Comparison of ENCODE assay signal across 14 mouse cellular contexts in genomic region chr3:148381057-148381456, GRCm38 (mm10).
"Had no signal": no experiment of that assay in that cellular context is flagged by ENCODE, and none has a peak within 500 bp of the region (broad histone marks: within the 10 kb centered on the region; RNA-seq: fewer than 3 reads in every experiment).

No protein-coding gene starts in this region.

- H3K27me3 ChIP-seq: limb, embryonic 15.5 days; liver, embryonic 13.5 days; megakaryocyte, embryonic 14.5 days; midbrain, embryonic 15.5 days; neural tube, embryonic 13.5 days; stomach, embryonic 15.5 days had no signal

- DNase-seq: kidney, adult 9 months; kidney, postnatal 4 days; left cerebral cortex, postnatal 4 days; liver, embryonic 13.5 days; liver, postnatal 0 days; lung, postnatal 36 days; retina, postnatal 1 day; thymus, adult 2 months; thymus, postnatal 25 days had no signal

- ATAC-seq: liver, postnatal 0 days; midbrain, embryonic 15.5 days had no signal
